Mouse (Mus musculus) CD4-positive, CD25-positive, alpha-beta regulatory T cell, adult 2 months (primary cell): Measurements from ENCODE around the gene Astn2.

Experiments used
- DNase-seq: peaks from one replicate; pipeline ENCODE4 v3.0.0-alpha.2; 2012; ENCODE audit warnings: low read depth, low spot score

The Astn2 gene

DNA sequence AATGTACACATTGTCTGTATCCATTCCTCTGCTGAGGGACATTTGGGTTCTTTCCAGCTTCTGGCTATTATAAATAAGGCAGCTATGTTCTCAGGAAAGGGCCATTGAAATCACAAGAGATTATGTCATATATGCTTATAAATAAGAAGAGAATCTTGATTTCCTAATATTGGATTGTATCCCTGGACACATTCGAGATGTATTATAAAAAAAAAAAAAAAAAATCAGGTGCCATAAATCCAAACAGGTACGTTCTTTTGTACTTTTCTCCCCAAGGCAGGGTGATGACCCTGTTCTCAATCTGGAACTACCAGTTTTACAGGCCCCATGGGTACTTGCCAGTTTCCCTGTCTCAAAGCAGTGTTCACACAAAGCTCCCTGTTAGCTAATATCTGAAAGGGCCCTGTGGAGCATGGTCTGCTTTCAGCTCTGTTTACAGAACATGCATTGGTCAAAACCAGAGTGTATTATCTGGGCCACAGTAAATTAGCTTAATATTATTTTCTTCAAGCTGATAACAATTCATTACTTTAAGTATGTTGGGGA lies 530.1 kb downstream of the Astn2 start:
- no peak for DNase-seq

DNA sequence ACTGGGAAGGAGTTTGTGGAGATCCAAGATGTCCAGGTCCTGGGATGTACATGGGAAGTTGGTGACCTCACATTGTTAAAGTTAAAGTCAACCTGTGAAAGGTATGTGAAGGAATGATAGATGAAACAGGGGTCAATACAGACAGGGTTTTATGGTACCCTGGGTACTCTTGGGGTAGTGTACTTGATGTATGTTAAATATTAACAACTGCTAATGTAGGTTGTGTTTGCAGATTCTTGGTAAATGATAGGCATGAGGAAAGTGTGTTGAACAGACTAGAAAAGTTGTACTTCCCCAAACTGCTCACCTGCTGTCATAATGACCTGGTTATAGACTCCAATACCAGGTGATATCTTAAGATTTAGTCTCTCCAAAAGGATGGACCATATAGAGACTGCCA lies 539.9 kb downstream of the Astn2 start:
- no peak for DNase-seq

DNA sequence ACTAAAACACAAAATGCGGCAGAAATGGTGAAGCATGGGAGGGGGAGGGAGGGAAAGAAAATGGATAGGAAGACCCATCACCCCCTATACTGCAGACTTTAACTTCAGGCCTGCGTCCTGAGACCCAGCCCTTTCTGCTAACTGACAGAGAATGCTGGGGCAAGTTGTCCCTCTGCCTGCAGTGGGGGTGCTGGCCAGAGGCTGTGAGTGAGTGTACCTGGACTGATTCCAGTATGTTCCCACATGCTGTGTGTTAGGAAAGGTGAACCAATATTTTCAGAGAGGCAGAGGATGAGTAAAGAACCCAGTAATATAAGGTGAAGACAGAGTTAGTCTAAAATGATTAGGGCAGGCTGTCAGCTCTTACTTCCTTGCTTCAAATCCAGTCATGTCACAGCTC lies 561.2 kb downstream of the Astn2 start:
- no peak for DNase-seq

DNA sequence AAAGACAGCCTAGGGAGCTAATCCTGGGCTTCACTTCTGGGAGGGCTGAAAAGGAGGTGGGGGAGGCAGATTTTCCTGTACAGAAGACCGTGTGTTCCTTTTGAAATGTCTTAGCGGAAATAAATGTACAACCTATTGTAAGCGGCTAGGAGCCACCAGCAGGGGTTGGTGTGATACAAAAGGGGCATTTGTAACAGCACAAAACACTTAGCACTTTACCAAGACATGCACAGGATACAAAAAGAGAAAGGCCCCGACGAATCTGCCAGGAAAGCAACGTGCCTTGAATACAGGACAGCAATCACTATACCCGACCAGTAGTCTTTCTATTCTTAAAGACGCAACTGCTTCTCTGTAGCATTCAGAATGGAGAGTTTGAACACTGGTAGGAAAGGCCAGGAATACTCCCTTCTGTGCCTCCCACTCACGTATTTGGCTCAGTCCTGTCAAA lies 564.8 kb downstream of the Astn2 start:
- DNase-seq: no peak

DNA sequence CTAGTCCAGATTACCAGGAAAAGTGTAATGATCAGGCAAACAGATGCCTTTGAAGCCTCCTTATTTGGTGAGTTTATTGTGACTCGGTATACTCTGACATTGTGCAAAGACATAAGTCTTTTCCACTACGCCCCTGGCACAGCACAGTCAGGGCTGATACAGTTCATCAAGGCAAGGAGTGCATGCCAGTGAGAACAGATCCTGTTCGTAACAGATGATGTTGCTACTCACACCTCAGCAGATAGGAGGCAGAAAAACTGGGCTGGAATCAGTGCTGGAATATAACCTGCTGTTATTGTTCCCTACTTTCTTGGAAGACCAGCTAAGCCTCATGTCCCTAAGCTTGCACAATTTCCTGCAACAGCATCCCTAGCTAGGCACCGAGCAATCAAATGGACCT lies 565.6 kb downstream of the Astn2 start:
- no peak for DNase-seq

DNA sequence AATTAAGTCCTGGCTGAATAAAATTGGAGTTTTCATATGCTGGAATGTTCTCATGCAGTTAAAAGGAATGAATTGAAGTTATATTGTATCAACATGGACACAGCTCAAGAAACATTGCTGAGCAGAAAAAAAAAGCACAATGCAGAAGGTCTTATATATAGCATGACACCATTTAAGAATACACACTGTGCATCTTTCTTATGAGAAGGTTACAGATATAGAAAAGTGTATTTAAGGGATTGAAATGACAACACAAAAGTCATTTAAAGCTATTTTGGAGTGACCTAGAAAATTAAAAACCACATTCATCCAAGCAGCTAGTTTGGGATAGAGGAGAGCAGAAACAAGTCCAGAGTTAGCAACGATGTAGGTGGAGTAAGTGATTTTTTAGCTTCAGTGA lies 571.4 kb downstream of the Astn2 start:
- DNase-seq: no peak

DNA sequence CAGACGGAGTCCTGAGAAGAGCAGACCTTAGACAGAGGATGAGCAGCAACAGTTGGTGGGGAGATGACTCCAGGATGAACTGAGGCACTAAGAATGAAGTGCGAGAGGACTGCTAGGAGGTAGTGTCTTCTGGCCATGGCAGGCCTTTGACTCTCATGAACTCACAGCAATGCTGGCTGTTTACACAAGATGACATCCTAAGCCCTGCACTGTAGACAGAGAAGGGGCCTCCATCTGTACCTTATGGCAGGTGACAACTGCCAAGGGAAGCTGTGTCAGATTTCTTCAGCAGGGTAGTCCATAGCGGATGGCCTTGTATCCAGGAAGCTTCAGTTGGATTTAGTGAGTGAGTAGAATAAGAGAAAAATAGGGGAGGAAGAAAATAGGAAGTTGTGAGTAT lies 572.5 kb downstream of the Astn2 start:
- no peak for DNase-seq

DNA sequence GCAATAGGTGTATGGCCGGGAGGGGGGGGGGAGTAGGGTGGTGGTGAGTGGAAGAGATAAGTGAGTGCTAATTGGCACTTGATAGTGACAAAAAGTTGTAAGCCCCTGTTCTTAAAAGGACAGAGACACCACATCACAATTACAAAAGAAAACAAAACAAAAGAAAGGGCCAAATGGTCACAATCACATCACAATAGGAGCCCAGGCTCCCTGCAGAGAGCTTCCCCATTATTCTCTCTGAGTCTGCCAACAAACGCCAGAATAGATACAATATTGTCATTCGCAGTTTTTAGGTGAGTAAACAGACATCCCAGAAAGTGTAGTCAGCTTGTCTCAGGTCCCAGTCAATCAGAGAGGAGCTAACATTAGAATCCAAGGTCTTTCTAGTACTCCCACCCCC lies 573.9 kb downstream of the Astn2 start:
- DNase-seq: no peak

DNA sequence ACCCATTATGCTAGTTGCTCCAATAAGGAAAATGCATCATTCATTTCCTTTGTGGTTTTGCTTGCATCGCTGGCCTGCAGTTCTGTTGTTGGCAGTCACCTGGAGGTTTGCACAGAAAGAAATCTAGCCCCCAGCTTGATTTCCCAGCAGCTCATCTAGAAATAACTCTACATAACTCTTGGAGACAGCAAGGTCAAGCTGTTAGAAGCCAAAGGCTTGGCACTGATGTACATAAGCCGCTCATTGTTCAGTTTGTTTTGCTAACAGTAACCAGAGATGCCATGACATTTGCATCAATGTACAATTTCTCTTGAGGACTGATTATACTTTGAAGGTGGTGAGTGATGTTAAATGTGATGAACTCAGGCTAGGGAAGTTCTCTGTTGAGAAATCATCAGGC lies 583.3 kb downstream of the Astn2 start:
- no peak for DNase-seq

DNA sequence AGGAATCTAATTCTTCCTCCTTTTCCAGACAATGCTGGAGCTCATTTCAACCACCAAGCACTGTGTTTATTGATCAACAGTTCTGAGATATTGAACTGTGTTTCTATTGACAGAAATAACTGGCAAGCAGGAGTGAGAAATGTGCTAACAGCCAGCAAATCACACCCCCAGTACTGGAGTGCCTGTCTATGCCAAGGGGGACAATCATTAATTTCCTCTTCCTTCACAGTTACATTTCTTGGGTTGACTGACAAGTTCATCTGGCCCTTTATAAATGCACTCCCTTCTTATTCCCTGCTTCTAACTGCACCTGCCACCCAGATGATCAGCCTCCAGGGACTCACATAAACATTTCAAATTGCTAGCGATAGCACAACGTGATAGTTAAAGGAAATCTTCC lies 584.2 kb downstream of the Astn2 start:
- no peak for DNase-seq

DNA sequence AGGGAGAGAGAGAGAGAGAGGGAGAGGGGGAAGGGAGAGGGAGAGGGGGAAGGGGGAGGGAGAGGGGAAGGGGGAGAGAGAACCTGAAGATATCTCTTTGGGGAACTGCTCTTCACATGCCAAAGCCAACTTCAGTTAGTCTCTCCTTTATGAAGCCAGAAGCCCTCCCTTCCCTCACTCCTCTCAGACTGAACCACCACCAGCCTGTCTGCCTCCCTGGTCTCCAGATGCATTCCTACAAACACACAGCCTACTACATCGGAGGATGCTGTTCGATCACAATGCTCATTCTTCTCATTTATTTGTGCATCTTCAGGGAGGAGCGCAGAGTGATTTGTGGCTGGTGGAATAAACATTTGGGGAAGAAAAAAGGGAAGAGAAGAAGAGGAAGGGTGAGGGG lies 584.6 kb downstream of the Astn2 start:
- no peak for DNase-seq

DNA sequence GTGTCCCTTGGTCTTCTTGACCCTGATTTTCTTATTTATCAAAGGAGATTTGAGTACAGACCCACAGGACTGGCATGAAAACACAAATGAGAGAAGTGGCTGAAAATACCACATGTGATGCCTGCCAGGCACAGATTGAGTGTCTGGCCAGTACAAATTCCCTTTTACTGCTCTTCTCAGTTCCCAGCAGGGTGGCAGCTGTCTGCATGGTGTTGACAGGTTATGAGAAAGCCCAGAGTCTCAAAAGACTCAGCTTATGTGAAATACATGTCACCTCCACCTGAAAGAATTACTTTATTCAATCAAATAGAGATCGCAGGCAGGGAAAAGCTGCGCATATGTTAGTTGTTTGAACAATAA lies 590.3 kb downstream of the Astn2 start:
- no peak for DNase-seq

DNA sequence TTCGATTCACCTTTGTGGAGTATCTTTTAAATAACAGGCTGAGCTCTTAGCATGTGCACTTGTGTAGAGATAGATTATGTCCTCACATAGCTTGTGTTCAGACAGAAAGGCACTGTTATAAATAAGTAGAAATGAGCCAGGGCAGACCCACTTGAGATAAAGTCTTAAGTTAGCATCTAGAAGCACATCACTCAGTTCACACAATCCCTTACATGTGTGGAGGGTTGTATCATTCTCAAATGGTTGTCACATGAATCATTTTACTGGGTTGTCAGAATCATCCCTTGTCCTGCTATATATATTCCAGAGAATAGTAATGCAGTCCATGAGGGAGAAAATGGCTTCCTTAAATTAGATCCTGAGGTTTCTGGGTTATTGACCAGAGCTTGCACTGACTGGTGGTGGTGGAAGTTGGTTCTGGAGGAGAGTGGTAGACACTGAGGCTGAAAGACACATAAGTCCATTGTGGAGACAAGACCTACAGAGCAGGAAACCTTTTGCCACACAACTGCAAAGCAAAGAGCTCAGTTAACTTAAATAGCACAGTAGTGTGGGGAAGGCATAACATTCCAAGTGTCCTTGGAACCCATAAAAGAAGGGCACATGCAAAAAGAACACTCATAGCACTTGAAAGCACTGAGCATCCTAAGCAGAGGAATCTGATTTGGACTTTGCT lies 590.8 kb downstream of the Astn2 start:
- DNase-seq: no peak

DNA sequence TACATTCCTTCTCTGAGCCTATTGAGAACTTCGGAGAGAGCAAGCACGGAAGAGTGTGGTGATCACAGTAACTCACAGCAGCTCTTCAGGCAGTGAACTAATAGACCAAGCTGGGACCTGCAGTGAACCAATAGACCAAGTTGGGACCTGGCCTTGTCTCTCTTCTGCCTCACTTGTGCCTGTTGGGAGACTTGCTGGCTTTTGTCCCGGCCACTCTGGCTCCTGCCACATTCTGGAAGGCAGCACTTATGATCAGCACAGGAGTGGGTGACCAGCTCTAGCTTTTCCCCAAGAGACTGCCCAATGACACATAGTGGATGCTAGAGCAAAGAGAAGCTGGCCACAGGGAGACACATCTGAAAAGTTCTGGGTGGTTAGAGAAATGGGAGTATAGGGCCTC lies 597.1 kb downstream of the Astn2 start:
- no peak for DNase-seq

DNA sequence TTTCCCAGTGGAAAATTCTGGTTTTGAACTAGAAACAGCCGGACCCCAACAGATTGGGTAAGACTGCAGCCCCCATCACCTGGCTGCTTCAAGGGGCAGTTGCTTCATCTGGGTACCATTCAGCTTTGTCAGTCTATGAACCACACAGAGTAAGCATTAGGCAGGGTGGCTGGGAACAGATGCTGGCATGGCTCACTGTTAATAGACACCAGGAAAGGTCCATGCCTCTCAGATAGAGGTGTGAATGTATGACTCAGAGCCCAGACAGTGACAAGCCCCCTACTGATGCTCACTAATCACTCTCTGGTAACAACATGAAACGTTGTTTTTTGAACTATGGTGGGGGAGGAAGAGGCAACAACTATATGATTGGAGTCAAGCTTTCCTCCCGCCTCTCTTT lies 603.2 kb downstream of the Astn2 start:
- DNase-seq: no peak

DNA sequence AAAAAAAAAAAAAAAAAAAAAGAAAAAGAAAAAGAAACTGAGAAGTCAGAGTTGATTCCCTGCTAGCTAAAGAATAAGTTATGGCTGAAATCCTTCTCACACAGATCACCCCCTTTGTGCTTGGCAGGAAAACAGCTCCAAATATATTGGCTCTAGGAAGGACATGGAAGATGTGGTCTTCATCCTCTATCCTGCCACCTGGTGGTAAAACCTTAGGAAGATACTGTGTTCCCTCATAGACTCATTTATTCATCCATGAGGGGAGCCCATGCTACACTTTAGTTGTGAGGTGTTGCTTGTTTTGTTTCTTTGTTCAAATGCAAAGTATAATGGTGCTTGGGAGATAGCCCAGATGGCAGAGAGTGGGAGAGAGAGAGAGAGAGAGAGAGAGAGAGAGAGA lies 613.4 kb downstream of the Astn2 start:
- DNase-seq: no peak

DNA sequence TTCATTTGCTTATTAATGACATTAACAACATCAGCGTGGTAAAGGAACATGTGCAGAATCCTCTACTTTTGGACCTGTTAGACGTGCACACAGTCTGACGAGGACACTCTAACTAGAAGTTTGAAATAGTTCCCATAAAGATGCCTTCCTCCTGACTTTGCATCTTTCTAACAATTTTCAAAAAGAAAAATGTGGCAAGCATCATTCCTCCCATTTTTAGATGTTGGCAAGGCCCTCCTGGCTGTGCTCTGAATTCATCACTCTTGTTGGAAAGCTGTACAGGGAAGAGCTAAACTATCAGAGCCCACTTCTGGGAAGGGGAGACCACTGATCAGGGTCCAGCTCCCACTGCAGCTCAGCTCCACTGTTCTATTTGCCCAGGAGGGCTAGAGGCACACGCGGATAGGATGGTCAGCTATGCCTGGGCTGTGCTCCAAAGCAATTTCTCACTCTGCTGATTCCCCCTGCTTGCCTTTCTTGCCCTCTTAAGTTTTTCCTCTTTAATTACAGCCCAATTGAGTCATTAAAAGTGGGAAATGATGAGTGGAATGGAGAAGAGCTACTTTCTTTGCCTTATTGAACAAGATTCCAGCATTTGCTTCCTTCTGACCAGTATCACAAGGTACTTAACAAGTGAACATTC lies 630.9 kb downstream of the Astn2 start:
- no peak for DNase-seq

DNA sequence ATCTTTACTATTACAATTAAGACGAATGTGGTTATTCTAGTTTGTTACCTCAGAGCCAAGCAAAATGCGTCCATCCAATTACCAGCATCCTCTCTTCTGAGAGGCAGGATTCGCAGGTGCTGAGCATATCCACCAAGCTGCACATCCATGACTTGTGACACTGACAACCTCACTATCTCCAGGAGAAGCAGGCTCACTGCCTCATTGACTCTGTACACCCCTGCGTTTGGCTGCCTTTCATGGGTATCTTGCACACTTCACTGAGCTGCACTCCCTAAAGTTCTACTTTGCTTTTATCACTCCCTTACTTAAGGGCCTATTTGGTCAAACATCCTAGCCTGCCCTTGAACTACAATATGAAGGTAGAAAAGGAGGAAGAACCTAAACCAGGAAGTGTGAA lies 633.5 kb downstream of the Astn2 start:
- no peak for DNase-seq

DNA sequence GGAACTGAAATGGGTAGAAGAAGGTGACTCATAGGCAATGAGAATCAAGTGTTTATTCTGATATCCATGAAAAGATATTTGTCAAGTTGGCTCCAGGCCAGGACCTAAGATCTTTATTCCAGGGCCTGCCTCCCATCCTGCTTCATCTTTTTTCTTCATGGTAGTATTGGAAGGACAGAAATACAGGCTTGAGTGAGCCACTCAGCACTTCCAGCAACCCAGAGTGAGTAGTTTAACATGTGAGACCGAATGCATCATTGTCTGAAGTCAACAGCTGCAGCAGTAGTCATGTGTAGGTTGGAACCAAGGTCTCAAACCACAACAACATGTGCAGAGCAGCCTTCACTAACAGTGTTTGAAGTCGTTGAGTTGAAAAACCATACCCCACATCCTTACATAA lies 636.5 kb downstream of the Astn2 start:
- DNase-seq: no peak

DNA sequence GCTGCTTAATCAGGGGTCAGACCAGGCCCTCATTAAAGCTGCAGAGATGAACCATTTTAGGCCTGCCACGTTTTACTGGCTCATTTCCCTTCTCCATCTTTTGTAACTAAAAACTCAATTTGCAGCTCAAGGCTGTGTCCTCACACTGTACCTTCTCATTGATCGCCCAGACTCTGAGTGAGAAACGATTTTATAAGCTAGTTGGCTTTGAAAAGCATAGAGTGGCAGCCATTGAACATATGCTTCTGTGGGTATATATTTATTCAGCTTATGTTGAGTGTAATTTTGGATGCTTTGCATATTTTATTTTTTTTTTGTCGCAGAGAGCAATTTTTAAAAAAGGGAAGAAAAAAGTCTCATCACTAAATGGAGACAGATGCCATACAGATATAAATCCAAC lies 637.0 kb downstream of the Astn2 start:
- DNase-seq: no peak

DNA sequence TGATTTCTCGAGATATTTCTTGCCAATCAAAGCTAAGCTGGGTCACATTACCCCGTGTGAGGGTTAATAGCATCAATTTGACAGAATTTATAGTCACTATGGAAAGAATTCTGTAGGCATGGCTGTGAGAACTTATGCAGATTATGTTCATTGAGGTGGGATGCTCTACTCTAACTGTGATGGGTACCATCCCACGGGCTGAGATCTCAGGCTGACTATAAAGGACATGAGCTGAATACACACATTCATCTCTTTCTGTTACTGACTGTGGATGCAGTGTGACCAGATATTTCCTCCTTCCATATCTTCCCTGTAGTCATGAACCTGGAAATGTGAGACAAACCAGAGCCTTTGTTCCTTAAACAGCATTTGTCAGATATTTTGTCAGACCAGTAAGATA lies 639.1 kb downstream of the Astn2 start:
- DNase-seq: no peak

DNA sequence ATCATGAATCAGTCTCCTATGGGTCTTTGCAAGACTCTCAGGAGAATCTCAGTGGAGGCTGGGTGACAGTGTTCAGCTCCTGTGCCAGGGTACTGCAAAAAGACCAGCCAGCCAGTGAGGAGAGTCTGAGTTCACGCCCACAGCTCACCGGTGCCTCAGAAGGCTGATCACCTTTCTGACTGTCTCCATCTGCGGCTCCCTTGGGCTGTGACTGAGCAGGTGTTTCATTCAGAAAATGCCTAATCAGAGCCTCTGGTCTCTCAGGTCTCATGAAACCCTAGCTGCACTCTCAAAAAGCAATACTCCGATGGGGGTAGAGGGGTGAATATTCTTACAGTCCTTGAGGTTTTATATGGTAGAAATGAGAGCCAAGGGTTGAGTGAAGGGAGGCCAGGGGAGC lies 640.1 kb downstream of the Astn2 start:
- DNase-seq: no peak

DNA sequence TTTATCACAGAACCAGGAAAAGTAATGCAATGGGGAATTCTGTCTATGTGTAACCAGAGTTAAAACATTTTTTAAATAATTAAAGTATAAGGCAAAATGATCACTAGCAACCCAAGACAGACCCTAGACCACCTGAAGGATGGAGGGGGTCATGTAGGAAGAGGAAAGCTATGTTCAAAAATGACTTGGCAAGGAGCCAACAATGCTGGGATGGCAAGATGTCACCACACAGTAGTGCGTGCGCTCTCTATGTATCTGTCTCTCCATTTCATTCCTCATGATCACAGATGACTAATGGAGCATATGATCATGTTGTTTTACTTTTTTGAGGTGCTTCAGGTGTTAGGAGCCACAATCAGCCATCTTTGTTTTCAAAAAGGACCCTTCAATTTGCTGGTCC lies 640.6 kb downstream of the Astn2 start:
- DNase-seq: no peak

DNA sequence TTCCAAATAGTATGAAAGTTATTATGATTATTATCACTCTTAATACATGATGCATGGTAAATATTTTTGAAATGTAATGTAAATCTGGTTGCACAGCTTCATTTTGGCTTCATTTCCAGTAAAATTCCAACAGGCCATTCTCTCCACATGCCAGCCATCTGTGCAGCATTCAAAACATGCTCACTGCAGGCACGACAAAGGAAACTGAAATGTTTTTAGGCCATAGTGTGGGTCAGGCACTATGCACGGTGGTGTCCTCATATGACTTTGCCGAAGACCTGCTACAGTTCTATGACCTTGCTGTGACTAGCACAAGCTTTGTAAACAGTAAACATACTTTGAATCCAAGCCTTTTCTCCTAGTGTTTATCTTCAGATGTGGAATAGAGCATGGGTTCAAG lies 642.3 kb downstream of the Astn2 start:
- DNase-seq: no peak
